Mouse (Mus musculus): Measurements from ENCODE around the gene Drg1.

Gene Drg1

GRCm38 (mm10) chr11:3266079-3266685 lies at the start of gene Drg1:
Gene Drg1 (minus strand): TSS chr11:3266415.
- DNase-seq, result peak; percentile 92

DNA sequence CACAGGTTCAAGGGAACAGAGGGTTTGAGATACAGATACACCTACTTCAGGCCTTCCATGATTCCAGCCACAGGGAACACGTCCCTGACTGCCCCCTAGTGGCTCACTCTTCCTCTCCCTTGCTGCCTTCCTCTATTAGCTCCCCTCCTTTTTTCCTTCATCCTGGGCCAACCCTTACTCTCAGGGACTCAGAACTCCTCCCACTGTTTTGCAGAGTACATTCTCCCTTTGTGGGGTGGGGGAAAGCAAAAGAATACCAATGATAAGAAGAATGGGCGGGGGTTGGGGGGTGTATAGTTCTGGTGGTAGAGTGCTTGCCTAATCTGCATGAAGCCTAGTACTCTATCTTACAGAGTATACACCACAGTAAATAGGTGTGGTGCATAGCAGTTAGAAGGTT lies 47.9 kb upstream of the Drg1 start:
- DNase-seq, result peak; percentile 70

GRCm38 (mm10) chr11:3313294-3313693 lies 47.1 kb upstream of the Drg1 start:
- DNase-seq, result no peak

DNA sequence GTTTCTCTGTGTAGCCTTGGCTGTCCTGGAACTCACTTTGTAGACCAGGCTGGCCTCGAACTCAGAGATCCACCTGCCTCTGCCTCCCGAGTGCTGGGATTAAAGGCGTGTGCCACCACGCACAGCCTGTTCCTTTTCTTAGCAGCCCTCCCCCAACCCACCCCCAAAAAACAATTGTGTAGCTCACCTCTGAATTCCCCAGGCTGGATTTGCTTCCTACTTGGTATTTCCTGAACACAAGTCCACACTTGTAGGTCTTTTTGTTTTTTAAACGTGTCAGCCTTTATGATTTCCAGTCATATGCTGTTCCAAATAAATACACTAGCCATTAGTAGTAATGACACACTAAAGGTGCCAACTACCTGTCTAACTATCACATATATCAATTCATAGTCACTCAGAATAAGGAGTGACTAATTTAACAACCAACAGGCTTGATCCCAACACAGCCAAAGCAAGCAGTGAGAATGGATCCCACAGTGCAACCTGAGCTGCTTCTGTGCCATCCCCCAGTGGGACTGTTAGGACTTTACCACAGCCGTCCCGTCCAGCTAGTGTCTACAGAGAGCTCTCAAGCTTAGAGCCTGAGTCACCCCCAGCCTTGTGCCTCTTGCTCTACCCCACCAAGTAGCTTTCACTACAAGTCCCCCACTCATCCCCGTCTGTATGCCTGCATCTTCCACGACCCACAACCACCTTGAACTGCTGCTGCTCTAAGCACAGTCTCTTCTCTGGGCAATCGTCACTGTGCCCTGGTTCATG lies 45.6 kb upstream of the Drg1 start:
- DNase-seq, result no peak

DNA sequence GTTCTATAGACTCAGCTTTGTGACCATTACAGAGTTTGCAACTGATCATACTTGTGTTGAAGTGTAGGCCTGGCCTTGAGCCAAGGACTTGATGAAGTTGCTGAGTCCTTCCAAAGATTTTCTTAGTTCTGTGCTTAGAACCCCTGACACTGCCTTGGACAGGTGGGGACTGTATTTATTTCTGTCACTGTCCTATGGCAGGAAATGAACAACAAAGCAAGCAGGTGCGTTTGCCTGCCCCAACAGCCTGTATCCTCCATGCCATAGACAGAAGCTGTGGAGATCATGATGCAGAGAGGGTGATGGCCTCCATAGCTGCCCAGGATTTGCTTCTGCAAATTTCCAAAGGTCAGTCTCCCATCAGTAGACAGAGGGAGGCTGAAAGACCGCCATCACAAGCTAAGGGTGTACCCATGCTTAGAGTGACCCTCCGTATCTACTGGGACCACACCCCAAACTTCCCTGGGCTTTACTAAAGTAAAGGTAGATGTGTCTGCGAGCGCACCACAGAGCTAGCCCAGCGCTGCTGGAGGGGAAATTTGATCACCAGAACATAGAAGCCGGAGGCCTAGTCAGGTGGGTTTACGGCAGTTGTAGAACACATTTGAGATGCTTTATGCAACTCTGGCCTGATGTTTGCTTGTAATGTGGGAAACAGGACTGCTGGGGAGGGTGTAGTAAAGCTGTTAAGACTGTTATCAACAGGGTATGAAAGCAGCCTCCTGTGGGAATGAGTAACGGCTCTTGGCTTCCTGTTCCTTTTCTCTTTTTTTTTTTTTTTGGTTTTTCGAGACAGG lies 44.8 kb upstream of the Drg1 start:
- no peak for DNase-seq

DNA sequence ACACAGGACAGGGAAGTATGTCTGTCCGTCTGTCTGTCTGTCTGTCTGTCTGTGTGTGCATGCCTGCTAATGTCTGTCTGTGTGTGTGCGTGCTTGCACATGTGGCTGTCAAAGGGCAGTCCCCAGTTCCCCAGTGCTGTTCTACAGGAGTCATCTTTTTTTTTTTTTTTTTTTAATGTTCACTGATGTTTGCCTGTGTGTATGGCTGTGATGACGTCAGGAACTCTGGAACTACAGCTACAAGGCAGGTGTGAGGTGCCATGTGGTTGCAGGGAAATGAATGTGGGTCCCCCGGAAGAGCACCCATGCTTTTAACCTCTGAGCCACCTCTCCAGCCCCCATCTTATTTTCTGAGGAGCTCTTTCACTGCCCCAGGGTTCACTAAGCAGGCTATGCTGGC lies 43.7 kb upstream of the Drg1 start:
- no peak for DNase-seq

- DNase-seq, result no peak
Measured at GRCm38 (mm10) chr11:3307875-3308274, 41.7 kb upstream of the Drg1 start.

DNA sequence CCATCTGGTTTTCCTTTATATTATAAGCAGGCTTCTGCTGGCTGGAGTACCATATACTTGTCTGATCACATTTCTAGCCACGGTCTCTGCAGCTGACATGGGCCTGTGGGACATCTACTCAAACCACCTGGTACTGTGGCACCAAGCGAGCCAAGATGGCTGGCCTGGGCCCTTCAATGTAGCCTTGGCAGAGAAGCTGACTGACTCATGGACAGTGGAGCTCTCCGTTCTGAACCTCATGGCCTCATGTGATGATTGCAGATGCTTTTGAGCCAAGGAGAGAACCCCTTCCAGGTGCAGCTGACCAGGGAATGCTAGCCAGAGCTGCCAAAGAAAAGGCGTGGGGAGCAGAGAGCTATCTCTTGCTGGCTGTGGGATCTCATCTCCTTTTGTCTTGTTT lies 39.6 kb upstream of the Drg1 start:
- DNase-seq, result no peak

- DNase-seq, result peak; percentile 57
Measured at GRCm38 (mm10) chr11:3302792-3303191, 36.6 kb upstream of the Drg1 start.

GRCm38 (mm10) chr11:3302385-3302784 lies 36.2 kb upstream of the Drg1 start:
- no peak for DNase-seq

DNA sequence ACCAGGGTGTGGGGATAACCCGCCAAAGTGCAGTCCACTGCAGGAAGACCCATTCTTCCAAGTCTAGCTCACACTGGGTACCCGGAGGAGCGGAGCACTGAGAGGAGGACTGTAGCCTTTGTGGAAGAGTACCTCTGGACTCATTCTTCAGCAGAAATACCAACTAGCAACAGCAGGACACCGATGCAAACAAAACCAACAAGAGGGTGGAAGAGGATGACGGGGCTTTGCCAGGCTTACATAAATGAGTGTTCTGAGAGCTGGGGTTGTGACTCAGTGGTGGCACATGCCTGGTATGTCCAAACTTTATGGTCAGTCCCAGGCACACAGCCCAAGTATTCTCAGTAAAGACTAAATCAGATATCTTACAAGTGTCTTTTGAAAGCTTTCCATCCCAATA lies 34.9 kb upstream of the Drg1 start:
- no peak for DNase-seq

DNA sequence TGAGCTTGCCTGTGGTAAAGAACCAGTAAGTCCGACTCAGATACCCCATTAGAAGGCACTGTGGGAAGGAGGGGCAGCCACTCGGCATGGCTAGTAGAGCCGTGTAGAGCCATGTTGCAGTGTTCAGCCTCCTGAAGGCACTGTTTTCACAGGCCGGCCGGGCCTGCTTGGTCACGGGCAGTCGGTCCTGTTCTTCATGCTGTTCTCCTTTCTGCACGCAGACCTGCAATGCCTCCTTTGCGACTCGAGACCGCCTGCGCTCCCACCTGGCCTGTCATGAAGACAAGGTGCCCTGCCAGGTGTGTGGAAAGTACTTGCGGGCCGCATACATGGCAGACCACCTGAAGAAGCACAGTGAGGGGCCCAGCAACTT lies 32.6 kb upstream of the Drg1 start:
- no peak for DNase-seq

DNA sequence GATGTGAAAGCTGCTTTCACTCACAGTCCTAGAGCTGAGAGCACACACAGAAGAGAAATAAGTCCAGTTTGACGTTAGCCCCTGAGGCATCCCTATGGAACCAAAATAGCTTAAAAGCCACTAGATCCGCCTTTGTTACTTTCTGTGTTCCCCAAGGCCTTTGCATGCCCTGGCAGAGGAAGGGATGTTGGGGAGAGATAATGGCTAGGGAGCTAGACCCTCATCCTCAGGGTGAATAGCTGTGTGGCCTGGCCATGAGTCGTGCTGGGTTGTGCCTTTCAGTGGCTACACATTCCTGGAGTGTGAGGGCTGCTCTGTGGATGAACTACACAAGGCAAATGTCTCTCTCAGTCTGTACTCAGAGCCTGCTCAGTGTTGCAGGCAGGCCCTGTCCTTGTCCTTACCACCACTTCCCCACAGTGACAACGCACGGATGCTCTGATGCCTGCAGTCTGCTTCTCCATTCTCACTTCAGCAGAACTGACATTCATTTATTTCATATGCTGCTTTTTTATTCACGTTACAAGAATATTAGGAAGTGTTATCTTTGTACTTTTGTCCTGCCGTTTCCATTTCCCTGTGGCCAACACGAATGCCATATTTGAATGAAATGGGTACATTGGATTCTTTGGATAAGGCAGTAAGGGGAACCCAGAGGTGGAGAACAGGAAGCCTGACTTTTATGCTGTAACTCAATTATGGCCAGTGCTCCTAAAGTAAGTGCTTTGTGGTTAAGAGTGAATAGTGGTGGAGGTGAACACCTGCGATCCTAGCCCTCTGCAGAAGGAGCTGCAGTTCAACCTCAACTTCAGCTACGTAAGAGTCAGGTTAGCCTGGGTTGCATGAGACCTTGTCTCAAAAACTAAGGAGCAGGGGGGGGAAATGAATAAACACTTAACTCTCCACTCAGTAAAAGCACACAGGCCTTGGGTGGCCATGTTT lies 31.9 kb upstream of the Drg1 start:
- DNase-seq, result no peak

- DNase-seq, result no peak
Measured at GRCm38 (mm10) chr11:3296056-3296455, 29.8 kb upstream of the Drg1 start.

DNA sequence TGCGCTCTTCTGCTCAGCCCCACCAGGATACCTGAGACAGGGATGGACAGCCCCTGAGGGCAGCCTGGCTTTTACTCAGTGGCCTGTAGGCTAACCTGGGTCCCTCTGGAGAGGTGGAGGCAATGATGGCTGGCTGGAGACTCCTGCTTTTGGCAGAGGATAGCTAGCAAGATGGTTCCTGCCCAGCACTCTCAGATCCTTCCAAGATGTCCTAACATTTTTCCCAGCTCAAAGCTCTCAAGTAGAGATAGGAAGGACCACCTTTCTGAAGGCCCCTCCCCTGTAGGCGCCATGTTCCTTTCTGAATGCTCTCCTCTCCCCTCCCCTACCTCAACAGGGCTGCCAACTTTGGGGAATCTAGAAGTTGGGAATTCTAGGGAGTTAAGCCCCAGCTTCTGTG lies 28.4 kb upstream of the Drg1 start:
- no peak for DNase-seq

DNA sequence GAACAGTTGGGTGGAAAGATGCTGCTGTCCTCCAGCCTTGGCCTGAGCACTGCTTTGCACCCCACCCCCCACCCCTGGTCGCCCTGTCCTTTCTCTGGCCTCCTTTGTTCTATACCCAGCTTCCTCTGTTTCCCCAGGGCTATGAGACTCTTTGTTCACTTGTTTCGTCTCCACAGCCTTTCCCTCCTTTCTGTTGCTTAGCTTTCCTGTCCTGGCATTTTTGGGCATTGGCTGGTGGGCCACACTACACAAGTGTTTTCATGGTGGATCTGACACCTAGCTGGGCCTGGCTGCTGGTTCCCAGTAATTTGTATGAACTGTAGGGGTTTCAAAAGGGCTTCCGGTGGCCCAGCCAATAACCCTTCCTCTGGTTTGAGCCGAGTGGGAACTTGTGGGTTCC lies 27.1 kb upstream of the Drg1 start:
- DNase-seq, result no peak

- peak; percentile 76 for DNase-seq
Measured at GRCm38 (mm10) chr11:3292711-3293249, 26.6 kb upstream of the Drg1 start.

- peak; percentile 76 for DNase-seq
Measured at GRCm38 (mm10) chr11:3292062-3292421, 25.8 kb upstream of the Drg1 start.

DNA sequence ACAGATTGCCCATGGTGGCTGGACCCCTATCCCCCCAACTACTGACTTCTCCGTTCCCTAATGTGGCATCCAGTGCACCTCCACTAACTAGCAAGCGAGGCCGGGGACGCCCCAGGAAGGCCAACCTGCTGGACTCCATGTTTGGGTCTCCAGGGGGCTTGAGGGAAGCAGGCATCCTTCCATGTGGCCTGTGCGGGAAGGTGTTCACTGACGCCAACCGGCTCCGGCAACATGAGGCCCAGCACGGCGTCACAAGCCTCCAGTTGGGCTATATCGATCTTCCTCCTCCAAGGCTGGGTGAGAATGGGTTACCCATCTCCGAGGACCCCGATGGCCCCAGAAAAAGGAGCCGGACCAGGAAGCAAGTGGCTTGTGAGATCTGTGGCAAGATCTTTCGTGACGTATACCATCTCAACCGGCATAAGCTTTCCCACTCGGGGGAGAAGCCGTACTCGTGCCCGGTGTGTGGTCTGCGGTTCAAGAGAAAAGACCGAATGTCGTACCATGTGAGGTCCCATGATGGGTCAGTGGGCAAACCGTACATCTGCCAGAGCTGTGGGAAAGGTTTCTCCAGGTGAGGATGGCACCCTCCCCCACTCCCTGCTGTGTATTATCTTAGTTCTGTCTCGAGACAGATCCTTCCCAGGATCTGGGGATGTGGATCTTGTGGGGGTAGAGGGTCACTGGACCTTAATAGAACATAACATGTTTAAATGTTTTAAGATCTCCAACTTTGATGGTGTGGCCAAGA lies 25.3 kb upstream of the Drg1 start:
- DNase-seq, result peak; percentile 28

DNA sequence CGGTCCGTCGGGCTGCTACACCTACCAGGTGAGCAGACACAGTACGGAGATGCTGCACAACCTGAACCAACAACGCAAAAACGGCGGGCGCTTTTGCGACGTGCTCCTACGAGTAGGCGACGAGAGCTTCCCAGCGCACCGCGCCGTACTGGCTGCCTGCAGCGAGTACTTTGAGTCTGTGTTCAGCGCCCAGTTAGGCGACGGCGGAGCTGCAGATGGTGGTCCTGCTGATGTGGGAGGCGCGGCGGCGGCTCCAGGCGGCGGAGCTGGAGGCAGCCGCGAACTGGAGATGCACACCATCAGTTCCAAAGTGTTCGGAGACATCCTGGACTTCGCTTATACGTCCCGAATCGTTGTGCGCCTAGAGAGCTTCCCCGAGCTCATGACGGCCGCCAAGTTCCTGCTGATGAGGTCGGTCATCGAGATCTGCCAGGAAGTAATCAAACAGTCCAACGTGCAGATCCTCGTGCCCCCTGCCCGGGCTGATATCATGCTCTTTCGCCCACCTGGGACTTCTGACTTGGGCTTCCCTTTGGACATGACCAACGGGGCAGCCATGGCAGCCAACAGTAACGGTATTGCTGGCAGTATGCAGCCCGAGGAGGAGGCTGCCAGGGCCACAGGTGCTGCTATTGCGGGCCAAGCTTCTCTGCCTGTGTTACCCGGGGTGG lies 24.6 kb upstream of the Drg1 start:
- peak; percentile 39 for DNase-seq

All from kidney, adult 11 months (tissue).